9 mouse cellular contexts compared by ENCODE assay signal in genomic region chr19:34846508-34847038, GRCm38 (mm10). TPM values are rescaled to one million over a fixed set of nuclear protein-coding genes. Genes with fewer than 3 reads are reported as not detected.
DNase-seq lines count a peak whose midpoint lies in the region; ATAC-seq and TF ChIP-seq lines count a peak whose summit lies in the region.
"Had no signal": no experiment of that assay in that cellular context is flagged by ENCODE, and none has a peak within 500 bp of the region (broad histone marks: within the 10 kb centered on the region; RNA-seq: fewer than 3 reads in every experiment).

No protein-coding gene starts in this region.

- H3K9ac ChIP-seq in intestine, postnatal 0 days (ENCODE audit: low read depth, low read length) = no peak overlapping the region
- H3K9ac ChIP-seq in midbrain, embryonic 13.5 days (replicated peaks) = no peak overlapping the region

- DNase-seq in lung, adult 18-20 months = peak; percentile 17 to 23
- no peak for DNase-seq in lung, postnatal 10 days
- peak; percentile 35 for DNase-seq in G1E (ENCODE audit: low spot score)
- no peak for DNase-seq in adrenal gland, postnatal 14 days
- DNase-seq in left cerebral cortex, postnatal 36 days (ENCODE audit: low spot score in 2 of 2) = no peak
- DNase-seq: kidney, adult 8-10 months had no signal

- no peak overlapping the region for H3ac ChIP-seq in myocyte (ENCODE audit: control insufficient read depth, insufficient read length)

- TF ChIP-seq CTCF in G1E (IDR thresholded peaks at IDR 0.05; ENCODE audit: low read depth, low read length) = no peak
- no peak for TF ChIP-seq CTCF in intestine, postnatal 0 days (IDR thresholded peaks at IDR 0.05; ENCODE audit: low read depth)

- no peaks in the 10 kb centered on the region for H3K9me3 ChIP-seq in G1E (replicated peaks)
- H3K9me3 ChIP-seq in intestine, postnatal 0 days (ENCODE audit: control insufficient read depth) = no peaks in the 10 kb centered on the region
- no peaks in the 10 kb centered on the region for H3K9me3 ChIP-seq in midbrain, embryonic 13.5 days

- H3K4me3 ChIP-seq in G1E (ENCODE audit: low read depth, low read length) (peak overlapping the region; percentile 52; the same call in 1 of the 2 replicates), myocyte (peak overlapping the region; percentile 18)
- H3K4me3 ChIP-seq in intestine, postnatal 0 days (ENCODE audit: low read depth, low read length) = peak overlapping the region; percentile 21
- H3K4me3 ChIP-seq in midbrain, embryonic 13.5 days (replicated peaks) = no peak overlapping the region

- 37% methylated on average over 11 of the region's 12 CpGs for WGBS in intestine, postnatal 0 days
- WGBS in midbrain, embryonic 13.5 days = 66% methylated on average over 12 of the region's 12 CpGs

- H3K27me3 ChIP-seq in G1E (ENCODE audit: insufficient read depth, low read length) (no peaks in the 10 kb centered on the region), myocyte (ENCODE audit: control insufficient read depth, insufficient read depth, insufficient read length) (no peaks in the 10 kb centered on the region)
- no peaks in the 10 kb centered on the region for H3K27me3 ChIP-seq in intestine, postnatal 0 days (replicated peaks; ENCODE audit: control insufficient read depth, insufficient read depth, low read length)
- no peaks in the 10 kb centered on the region for H3K27me3 ChIP-seq in midbrain, embryonic 13.5 days

- H3K79me2 ChIP-seq in myocyte (ENCODE audit: control insufficient read depth, insufficient read depth) = peaks cover 9% of the 10 kb centered on the region

- H3K4me2 ChIP-seq in intestine, postnatal 0 days (replicated peaks; ENCODE audit: low read depth) = peak overlapping the region; percentile 57
- H3K4me2 ChIP-seq in myocyte (ENCODE audit: low read depth) = peak overlapping the region; percentile 84
- H3K4me2 ChIP-seq in midbrain, embryonic 13.5 days (replicated peaks) = no peak overlapping the region

- H3K4me1 ChIP-seq in G1E (ENCODE audit: insufficient read depth, low read depth, low read length) = peaks cover 79% of the 10 kb centered on the region
- no peaks in the 10 kb centered on the region for H3K4me1 ChIP-seq in intestine, postnatal 0 days (replicated peaks; ENCODE audit: control insufficient read depth, insufficient read depth, low read length)
- H3K4me1 ChIP-seq in midbrain, embryonic 13.5 days (replicated peaks) = no peaks in the 10 kb centered on the region

- peak overlapping the region; percentile 21; the same call in 1 of the 2 replicates for H3K27ac ChIP-seq in intestine, postnatal 0 days (ENCODE audit: low read depth, low read length)
- no peak overlapping the region for H3K27ac ChIP-seq in midbrain, embryonic 13.5 days

- no peak for ATAC-seq in G1E (ENCODE audit: extremely low read depth, insufficient number of reproducible peaks, low FRiP score, poor library complexity, severe bottlenecking)
- ATAC-seq in intestine, postnatal 0 days = peak; percentile 41
- ATAC-seq in midbrain, embryonic 13.5 days = no peak

- intact Hi-C loops in left cerebral cortex, postnatal 36 days (cut with DNase I) = no loop called here

- H3K36me3 ChIP-seq in G1E (replicated peaks) (peaks cover 2% of the 10 kb centered on the region), myocyte (ENCODE audit: control insufficient read depth, insufficient read depth) (no peaks in the 10 kb centered on the region)
- no peaks in the 10 kb centered on the region for H3K36me3 ChIP-seq in intestine, postnatal 0 days (ENCODE audit: control insufficient read depth, insufficient read depth)
- no peaks in the 10 kb centered on the region for H3K36me3 ChIP-seq in midbrain, embryonic 13.5 days

- peak; percentile 17 for TF ChIP-seq POLR2A in myocyte (IDR thresholded peaks at IDR 0.05; ENCODE audit: insufficient read length, low read depth)

TF ChIP-seq in myocyte, 11 proteins besides CTCF, POLR2A, EP300 and RAD21:
- no peak for TF ChIP-seq MYOD1 (IDR thresholded peaks at IDR 0.05; ENCODE audit: control insufficient read depth in 1 of 3, insufficient read length in 2 of 3, low read depth in 2 of 3)
- TF ChIP-seq POLR2AphosphoS2 (IDR thresholded peaks at IDR 0.05; ENCODE audit: insufficient read length, low read depth) = no peak
- TF ChIP-seq MAX (IDR thresholded peaks at IDR 0.05; ENCODE audit: low read depth) = no peak
- TF ChIP-seq TCF12 (IDR thresholded peaks at IDR 0.05; ENCODE audit: insufficient read depth, poor library complexity, severe bottlenecking) = no peak
- TF ChIP-seq E2F4 (IDR thresholded peaks at IDR 0.05; ENCODE audit: insufficient read depth) = no peak
- no peak for TF ChIP-seq MYOG (IDR thresholded peaks at IDR 0.05; ENCODE audit: control insufficient read depth in 1 of 3, insufficient read depth in 1 of 3, insufficient read length in 2 of 3, low read depth in 2 of 3)
- TF ChIP-seq TCF3 (IDR thresholded peaks at IDR 0.05; ENCODE audit: insufficient read length, low read depth) = no peak
- TF ChIP-seq CEBPB (IDR thresholded peaks at IDR 0.05; ENCODE audit: insufficient read depth, poor library complexity, severe bottlenecking) = no peak
- TF ChIP-seq SRF (IDR thresholded peaks at IDR 0.05; ENCODE audit: control insufficient read depth, insufficient read length, low read depth) = no peak
- no peak for TF ChIP-seq REST (IDR thresholded peaks at IDR 0.05; ENCODE audit: insufficient read depth, insufficient read length)
- TF ChIP-seq USF1 (IDR thresholded peaks at IDR 0.05; ENCODE audit: low read depth) = no peak

RNA-seq across cellular contexts. Expression of gene Pank1, which starts 32.7 kb away (rescaled TPM):
- total RNA-seq in G1E (2014; fragmentation: Nextera tagmentation) = 22.1 and 22.8 TPM in 2 replicates
- total RNA-seq in G1E (2017) = 15.3 and 19.9 TPM in 2 replicates
- polyA plus RNA-seq in G1E (2012) = 1.8 and 1.9 TPM in 2 replicates
- 3.7 and 4.4 TPM in 2 replicates for polyA plus RNA-seq in intestine, postnatal 0 days (2015; fragmentation: Nextera tagmentation; extraction: Ambion mirVana)
- 3.5 TPM for polyA plus RNA-seq in myocyte (2012; fragmentation: generic; extraction: Trizol)
- 130 and 134 TPM in 2 replicates for total RNA-seq in adrenal gland, postnatal 14 days (2021)
- total RNA-seq in left cerebral cortex, postnatal 36 days (2021) = 10 to 100 TPM; 20.8 to 23.5 TPM
- 6.4 and 6.5 TPM in 2 replicates for polyA plus RNA-seq in midbrain, embryonic 13.5 days (2015; fragmentation: Nextera tagmentation; extraction: Ambion mirVana)

Comparison
In these comparisons a context has a peak if more than half of its experiments do, and no peak if none do; other contexts are left out.
1. DNase-seq: peak in lung, adult 18-20 months (2 of 2) and G1E (single experiment); none in lung, postnatal 10 days (single experiment), adrenal gland, postnatal 14 days (single experiment) and left cerebral cortex, postnatal 36 days (0 of 2).